Mouse (Mus musculus): ENCODE data around the gene Gal3st1. TPM values are rescaled to one million over a fixed set of nuclear protein-coding genes. Genes with fewer than 3 reads are reported as not detected.
A peak's percentile ranks its signal among the peaks of the same experiment; 100 is the strongest.
"Not testable (repeated sequence)": the region's sequence is repeated elsewhere in the genome, so short reads cannot be mapped to it uniquely, and the experiment has no call there.

Gene Gal3st1
- total RNA-seq, 1 experiment from 2014 or later = not detected

DNA sequence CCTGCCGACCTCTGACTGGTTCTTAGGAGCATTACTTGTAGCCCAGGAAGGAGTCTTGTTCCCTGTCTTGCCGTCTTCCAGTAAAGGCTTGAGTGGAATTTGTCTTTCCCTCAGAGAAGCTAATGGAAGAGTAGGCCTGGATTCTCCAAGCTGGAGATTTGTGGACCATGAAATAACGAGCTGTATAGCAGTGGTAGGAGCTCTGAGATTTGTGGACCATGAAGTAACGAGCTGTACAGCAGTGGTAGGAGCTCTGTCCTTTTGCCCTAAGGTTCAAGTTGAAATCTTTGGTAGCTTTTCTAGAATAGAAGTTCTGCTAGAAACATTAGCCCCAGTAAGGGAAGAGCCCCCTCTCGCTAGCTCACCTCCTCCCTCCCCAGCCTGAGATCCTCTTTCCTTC lies 5.0 kb upstream of the Gal3st1 start:
- ATAC-seq (ENCODE audit: extremely low read depth, insufficient number of reproducible peaks, low FRiP score, poor library complexity, severe bottlenecking) = no peak

DNA sequence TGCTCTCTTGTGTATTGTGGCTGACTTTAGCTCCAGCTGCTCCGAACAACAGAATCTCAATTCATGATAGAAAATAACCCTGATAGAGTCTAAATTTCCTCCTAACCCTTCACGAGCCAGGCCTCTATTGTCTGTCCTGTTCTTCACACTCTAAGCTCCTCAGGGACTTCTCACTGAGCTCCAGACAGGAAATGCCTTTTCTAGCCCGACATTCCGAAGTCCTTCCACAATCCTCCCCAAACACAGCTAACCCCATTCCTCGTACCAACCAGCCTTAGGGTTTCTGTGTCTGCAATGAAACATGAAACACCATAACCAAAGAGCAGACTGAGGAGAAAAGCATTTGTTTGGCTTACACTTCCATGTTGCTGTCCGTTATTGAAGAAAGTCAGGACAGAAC lies 1.9 kb upstream of the Gal3st1 start:
- ATAC-seq (ENCODE audit: extremely low read depth, insufficient number of reproducible peaks, low FRiP score, poor library complexity, severe bottlenecking) = no peak

DNA sequence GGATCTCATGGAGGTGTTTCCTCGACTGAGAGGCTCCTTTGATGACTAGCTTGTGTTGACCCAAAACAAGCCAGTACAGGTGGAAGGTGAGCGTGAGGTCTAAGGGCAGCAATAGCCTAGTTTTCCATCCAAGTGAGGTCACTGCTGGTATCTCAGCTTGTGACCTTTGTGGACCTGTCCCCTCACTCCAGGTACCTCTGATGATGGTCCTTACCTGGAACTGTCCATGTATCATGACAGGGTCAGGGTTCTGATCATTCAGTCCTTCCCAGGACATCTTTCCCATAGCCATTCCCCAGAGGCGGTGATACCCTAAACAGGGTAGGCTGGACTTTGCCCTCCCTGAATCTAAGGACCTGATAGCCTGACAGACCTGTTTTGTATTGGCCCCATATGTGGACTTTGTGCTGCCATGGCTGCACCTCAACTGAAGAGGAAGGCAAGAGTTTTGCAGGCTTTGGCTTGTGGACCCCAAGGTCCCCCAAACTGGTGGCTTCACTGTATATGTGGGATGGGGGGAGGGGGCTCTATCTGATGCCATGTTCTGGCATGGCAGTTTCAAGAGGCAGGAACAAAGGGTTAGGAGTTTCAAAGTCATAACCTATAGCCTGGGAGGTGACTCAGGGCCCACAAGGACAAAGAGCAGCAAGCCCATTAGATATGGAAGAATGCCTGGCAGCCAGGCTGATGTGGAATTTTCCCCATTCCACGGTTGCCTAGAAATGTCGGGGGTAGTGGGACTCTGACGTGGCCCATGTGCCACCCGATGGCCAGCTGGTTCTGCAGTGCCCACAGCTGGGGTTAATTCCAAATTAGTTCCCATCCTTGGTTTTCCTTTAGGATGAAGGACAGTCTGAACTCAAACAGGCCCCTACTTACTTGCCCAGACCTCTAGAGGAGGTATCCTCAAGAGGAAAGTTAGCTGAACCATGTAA lies 894 bp upstream of the Gal3st1 start:
- ATAC-seq (ENCODE audit: extremely low read depth, insufficient number of reproducible peaks, low FRiP score, poor library complexity, severe bottlenecking) = no peak

DNA sequence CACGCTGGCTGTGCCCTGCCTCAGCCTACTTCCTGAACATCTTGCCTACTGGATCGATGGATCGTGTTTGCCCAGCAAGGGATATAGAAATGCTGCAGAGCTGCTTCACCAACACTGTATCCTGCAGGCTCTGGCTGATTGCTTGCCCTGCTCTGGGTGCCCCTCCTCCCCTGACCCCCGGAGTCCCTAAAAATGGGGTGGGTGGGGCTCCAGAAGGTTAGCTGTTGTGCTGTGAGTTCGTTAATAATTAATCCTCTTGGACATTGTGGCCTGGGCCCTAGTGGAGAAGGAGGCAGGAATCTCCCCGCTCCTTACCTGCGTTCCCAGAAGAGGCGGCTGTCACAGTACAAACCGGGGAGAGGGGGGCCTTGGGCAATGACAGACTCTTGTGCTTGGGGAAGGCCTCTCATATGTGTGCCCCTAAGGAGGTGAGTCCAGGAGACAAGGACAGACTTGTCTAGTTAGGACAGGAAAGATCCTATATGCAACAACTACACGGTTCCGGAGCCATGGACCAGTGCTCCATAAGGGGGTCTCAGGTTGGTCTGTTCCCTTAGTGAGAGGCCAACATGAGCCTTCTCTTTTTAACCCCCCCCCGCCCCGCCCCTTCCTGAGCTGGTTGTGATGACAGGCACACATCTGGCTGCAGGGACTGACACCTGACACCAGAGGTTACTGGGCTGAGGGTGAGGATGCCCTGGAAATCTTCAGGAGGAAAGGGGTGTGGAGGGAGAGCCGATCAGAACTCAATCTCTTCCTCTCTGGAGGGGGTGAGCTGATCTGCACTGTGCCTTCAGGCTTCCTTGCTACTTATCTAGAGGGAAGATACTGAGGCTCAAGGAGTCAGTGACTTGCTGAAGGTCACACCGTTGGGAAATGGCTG lies 668 bp downstream of the Gal3st1 start:
- no peak for ATAC-seq (ENCODE audit: extremely low read depth, insufficient number of reproducible peaks, low FRiP score, poor library complexity, severe bottlenecking)

DNA sequence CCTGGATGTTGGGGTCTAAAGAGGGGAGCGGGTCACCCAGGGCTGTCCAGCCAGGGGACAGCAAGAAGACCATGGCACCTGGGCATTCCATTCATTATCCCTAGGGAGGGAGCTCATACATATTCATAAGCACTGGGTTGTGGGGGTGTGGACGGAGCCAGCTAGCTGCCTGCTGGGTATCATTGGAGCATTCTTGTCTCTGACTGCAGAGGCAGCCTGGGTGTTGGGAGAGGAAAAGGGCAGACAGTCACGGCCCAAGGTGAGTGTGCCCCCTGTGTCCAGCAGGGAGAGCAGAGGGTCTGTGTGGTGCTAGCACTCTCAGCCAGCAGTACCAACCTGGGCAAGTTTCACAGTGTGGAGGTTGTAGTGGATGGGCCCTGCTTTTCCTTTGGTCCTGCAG lies 6.3 kb downstream of the Gal3st1 start:
- no peak for ATAC-seq (ENCODE audit: extremely low read depth, insufficient number of reproducible peaks, low FRiP score, poor library complexity, severe bottlenecking)

DNA sequence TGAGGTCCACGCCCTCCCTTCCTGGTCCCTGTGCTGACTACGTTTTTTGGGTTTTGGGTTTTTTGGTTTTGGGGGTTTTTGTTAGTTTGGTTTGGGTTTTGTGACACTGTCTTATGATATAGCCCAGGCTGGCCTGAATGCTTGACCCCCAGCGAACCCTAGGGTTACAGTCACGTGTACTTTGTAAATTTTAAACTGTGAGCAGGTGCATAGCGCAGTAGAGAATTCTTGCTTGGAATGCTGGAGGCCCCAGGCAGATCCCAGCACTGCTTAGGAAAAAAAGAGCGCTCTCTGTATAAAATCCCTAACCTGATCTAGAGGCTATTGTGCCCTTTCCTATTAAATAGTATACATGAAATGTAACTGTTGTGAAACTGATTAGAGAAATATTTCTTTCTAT lies 9.7 kb downstream of the Gal3st1 start:
- ATAC-seq (ENCODE audit: extremely low read depth, insufficient number of reproducible peaks, low FRiP score, poor library complexity, severe bottlenecking) = no peak

DNA sequence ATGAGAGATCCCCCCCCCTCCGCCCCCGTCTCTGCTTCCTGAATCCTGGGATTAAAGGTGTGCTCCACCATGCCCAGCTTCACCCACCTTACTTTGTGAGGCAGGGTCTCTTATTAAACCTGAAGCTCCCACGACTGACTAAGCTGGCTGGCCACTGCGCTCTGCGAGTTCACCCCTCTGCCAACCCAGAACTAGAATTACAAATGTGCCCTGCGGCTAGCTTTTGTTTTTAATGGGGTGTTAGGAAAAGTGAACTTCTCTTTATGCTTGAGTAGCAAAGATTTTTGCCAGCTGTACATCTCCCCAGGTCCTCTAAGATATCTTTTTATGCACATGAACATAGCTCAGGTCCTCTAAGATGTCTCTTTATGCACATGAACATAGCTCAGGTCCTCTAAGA lies 10.5 kb downstream of the Gal3st1 start:
- no peak for ATAC-seq (ENCODE audit: extremely low read depth, insufficient number of reproducible peaks, low FRiP score, poor library complexity, severe bottlenecking)

DNA sequence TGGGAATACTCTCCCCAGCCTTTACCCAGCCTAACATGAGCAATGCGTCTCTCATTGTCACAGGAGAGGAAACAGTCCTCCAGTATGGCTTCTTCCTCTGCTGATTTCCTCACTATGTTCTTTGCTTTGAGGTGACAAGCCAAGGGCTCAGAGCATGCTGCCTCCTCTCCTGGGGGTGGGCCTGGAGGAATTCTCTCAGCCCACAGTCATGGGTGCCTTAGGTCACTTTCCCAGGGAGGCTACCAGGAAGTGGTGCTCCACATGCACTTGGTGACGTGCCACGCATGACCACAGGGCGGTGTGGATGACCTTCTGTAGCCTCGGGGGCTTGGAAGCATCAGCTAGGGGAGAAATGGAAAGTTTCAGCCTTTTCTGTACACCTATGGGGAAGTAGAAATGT lies 12.1 kb downstream of the Gal3st1 start:
- ATAC-seq (ENCODE audit: extremely low read depth, insufficient number of reproducible peaks, low FRiP score, poor library complexity, severe bottlenecking) = 0 out of 2 replicates have a peak, but pooled peaks have one; percentile 10

DNA sequence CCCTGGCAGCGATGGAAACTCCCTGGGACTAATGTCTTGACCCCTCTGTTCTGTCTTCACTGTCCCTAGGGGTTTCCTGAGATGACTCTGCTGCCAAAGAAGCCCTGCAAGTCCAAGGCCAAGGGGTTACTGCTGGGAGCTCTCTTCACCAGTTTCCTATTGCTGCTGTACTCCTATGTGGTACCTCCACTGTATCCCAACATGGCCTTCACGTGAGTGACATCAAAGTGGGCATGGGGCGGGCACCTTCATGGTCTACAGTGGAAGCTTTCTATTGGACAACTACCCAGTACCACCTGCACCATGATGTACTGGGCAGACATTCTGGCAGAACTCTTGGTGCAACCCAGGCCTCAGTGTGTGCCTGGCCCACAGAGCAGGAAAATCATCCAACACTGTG lies 13.4 kb downstream of the Gal3st1 start:
- no peak for ATAC-seq (ENCODE audit: extremely low read depth, insufficient number of reproducible peaks, low FRiP score, poor library complexity, severe bottlenecking)

DNA sequence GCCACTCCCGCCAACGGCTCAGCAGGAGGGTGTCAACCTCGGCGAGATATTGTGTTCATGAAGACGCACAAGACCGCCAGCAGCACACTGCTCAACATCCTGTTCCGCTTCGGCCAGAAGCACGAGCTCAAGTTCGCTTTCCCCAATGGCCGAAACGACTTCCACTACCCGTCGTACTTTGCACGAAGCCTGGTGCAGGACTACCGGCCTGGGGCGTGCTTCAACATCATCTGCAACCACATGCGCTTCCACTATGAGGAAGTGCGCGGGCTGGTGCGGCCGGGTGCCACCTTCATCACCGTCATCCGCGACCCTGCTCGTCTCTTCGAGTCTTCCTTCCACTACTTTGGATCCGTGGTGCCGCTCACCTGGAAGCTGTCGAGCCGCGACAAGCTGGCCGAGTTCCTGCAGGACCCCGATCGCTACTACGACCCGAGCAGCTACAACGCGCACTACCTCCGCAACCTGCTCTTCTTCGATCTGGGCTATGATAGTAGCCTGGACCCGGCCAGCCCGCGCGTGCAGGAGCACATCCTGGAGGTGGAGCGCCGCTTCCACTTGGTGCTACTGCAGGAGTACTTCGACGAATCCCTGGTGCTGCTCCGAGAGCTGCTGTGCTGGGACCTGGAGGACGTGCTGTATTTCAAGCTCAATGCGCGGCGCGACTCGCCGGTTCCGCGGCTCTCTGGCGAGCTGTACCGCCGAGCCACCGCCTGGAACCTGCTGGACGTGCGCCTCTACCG lies 14.7 kb downstream of the Gal3st1 start:
- no peak for ATAC-seq (ENCODE audit: extremely low read depth, insufficient number of reproducible peaks, low FRiP score, poor library complexity, severe bottlenecking)

DNA sequence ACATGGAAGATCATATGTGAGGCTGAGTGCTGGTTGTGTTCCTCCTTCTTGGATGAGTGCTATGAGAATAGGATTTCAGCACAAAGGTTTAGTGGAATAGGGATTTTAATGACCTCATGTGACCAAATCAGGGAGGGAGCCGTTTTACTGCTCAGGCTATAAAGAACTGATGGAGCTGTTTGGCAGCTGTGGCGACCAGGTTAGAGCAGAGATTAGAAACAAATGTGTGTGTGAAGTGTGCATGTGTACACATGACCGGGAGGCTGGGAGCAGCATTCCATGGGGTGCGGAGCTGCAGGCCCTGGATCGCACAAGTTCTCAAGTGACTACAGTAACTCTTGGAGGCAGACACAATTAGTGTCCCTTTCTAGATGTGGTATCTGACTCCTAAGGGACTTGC lies 16.1 kb downstream of the Gal3st1 start:
- no peak for ATAC-seq (ENCODE audit: extremely low read depth, insufficient number of reproducible peaks, low FRiP score, poor library complexity, severe bottlenecking)

DNA sequence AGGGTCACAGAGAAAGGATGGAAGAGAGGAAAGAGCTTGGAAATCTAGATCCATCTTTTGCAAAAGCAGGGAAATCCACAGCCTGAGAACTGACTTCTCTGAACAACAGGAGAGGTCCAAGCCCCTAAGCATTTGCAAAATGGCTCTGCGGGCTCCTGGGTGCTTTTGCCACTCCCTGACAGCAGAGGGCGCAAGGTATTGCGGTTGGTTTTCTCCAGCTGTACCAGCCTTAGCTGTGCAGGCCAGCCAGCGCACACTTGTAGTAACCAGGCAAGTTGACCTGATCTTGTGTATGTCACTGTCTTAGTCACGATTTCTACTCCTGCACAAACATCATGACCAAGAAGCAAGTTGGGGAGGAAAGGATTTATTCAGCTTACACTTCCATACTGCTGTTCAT lies 18.2 kb downstream of the Gal3st1 start:
- peak; percentile 40; the same call in 1 of the 2 replicates for ATAC-seq (ENCODE audit: extremely low read depth, insufficient number of reproducible peaks, low FRiP score, poor library complexity, severe bottlenecking)

DNA sequence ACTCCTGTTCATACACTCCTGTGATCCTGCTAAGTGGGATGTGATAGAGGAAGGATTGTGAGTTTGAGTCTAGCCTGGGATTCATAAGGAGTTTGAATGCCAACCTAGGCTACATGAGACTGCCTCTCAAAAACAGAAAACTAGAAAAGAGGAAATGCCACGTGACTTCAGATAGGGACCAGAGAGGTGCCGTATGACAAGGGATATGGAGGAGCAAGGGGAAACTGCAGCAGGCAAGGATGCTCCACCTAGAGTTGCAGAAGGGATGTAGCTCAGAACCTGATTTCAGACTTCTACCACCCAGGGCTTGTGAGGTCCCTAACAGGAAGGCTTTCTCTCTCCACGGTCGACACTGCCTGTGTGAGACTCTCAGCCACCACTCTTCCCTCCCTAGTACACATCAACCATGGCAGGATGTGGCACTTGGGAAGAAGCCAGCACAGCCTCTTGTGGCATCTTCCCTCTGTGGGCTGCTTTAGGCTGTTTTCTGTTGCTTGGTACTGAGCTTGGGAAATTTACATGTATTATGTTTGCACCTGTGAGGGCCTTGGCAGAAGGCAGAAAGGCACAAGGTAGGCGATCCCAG lies 21.9 kb downstream of the Gal3st1 start:
- no peak for ATAC-seq (ENCODE audit: extremely low read depth, insufficient number of reproducible peaks, low FRiP score, poor library complexity, severe bottlenecking)

DNA sequence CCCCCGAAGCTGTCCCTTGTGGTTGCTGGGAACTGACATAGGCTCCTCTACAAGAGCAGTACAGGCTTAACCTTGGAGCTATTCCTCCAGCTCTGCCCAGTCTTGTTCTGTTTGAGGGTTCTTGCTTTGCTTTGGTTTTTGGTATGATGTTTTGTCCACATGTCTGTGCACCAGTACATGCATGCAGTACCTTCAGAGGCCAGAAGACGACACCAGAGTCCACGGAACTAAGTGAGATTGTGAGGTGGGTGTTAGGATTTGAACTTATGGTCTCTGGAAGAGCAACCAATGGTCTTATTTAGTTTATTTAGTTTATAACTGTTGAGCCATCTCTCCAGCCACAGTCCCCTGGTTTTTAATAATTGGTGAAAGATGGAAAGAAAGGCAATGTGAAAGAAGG lies 23.0 kb downstream of the Gal3st1 start:
- ATAC-seq (ENCODE audit: extremely low read depth, insufficient number of reproducible peaks, low FRiP score, poor library complexity, severe bottlenecking) = no peak

DNA sequence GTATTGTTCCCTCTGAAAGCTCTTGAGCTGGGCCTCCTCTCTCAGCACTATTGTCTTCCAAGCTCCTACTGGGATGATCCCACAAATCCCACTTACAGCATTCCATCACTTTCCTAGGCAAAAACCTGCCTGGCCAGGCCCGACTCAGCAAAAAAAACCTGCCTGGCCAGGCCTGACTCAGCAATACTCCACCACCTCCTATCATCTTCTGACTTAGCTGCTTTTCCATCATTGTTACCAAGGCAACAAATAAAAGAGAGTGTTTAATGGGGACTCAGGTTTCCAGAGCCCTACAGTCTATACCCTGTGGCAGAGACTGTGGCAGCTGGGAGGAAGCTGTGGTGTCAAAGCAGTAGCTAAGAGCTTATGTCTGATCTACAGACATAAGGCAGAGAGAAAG lies 29.2 kb downstream of the Gal3st1 start:
- no peak for ATAC-seq (ENCODE audit: extremely low read depth, insufficient number of reproducible peaks, low FRiP score, poor library complexity, severe bottlenecking)

DNA sequence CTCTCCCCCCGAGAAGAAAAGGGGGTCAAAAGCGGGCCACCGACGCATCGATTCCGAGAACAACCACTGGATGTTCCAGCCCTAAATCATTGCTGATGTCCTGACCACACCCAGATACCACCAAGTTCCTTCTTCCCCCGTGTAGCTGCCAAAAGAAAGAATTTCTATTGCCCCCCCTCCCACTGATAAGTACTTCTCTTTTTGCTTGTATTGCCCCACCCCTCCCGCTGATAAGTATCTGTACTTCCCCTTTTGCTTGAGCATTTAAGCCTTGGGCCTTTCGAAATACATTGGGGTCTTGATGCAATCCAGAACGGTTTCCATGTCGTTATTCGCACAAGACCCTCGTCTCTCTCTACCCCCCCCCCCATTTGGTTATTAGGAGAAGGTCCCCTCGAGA lies 32.4 kb downstream of the Gal3st1 start:
- ATAC-seq (ENCODE audit: extremely low read depth, insufficient number of reproducible peaks, low FRiP score, poor library complexity, severe bottlenecking) = not testable (repeated sequence)

DNA sequence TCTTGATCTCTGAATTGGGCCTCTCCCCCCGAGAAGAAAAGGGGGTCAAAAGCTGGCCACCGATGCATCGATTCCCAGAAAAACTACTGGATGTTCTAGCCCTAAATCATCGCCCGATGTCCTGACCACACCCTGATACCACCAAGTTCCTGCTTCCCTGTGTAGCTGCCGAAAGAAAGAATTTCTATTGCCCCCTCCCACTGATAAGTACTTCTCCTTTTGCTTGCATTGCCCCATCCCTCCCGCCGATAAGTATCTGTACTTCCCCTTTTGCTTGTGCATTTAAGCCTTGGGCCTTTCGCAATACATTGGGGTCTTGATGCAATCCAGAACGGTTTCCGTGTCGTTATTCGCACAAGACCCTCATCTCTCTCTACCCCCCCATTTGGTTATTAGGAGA lies 38.7 kb downstream of the Gal3st1 start:
- ATAC-seq (ENCODE audit: extremely low read depth, insufficient number of reproducible peaks, low FRiP score, poor library complexity, severe bottlenecking) = not testable (repeated sequence)

DNA sequence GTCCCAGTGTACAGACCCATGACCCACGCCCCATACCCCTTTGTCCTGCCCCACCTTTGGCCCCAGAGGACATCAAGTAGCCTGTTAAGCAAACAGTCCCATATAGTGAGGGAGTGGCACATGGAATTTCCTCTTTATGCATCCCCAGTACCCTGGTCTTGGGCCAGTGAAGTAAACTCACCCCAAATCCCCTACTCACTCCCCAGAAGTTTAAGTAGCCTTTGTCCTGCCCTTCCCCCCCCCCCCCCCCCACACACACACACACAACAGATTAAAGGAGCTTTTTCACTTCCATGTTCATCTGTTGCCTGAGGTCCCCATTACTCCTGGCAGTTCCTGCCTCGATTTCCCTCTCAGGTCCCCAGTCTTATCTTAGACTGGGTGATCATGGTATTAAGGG lies 39.9 kb downstream of the Gal3st1 start:
- ATAC-seq (ENCODE audit: extremely low read depth, insufficient number of reproducible peaks, low FRiP score, poor library complexity, severe bottlenecking) = no peak

DNA sequence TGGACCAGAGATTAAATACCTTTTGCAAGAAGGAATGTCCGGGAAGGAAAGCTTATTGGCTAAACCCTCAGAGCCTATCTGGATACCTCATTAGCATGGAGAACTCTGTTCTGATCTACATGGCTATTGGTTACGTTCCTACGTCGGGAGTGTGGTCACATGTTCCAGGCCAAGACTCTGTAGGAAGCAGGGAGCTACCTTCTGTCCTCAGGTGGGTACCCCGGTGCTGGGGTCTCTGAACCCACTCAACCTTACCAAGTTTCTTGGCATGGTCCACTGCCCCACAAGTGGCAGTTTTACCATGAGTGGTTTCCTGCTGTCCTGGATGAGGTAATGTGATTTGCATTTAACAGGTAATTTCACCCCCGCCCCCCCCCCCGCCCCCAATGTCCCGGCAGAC lies 43.6 kb downstream of the Gal3st1 start:
- ATAC-seq (ENCODE audit: extremely low read depth, insufficient number of reproducible peaks, low FRiP score, poor library complexity, severe bottlenecking) = no peak
